Mouse (Mus musculus) cerebellum, adult (tissue): ENCODE measurements around the gene Nanp.
A peak's percentile ranks its signal among the peaks of the same experiment; 100 is the strongest.

ENCODE experiments used
- ATAC-seq: cut with Nextera tagmentation; 2 replicates; pipeline ENCODE4 v1.9.2; 2017; ENCODE audit warnings: mild to moderate bottlenecking, moderate library complexity, mixed read lengths; ENCODE audit not compliant: insufficient number of reproducible peaks, low FRiP score, low TSS enrichment

The Nanp gene

DNA sequence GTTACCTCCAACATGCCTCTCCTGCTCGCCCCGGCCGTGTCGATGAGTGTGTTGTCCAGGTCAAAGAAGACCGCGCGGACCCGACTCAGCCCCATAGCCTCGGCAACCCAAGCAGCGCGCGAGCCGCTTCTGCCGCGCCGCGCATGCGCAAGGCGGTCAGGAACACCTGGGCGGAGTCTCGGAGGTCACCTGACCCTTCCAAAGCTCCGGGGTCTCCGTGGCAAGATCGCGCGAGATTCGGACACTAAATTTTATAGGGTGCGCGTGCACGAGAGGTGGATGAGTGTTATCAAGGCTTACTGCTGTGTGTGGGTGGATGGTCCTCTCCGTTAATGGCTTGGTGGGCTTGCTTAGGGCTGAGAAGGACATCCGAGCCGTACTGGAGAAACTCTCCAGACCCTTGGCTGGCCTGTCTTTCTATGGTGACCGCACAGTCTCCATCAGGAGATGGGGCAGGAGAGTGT lies at the start of gene Nanp, which contains the start of gene Ninl:
TSS of gene Nanp (minus strand) at position 167 of the 464 bp plus-strand sequence.
TSS of gene Ninl (minus strand) at position 151 of the 464 bp plus-strand sequence.
- peak; percentile 95 for ATAC-seq

- no peak for ATAC-seq
These were observed 17.4 kb upstream of the Nanp start for GRCm38 (mm10) chr2:151056637-151057036.

DNA sequence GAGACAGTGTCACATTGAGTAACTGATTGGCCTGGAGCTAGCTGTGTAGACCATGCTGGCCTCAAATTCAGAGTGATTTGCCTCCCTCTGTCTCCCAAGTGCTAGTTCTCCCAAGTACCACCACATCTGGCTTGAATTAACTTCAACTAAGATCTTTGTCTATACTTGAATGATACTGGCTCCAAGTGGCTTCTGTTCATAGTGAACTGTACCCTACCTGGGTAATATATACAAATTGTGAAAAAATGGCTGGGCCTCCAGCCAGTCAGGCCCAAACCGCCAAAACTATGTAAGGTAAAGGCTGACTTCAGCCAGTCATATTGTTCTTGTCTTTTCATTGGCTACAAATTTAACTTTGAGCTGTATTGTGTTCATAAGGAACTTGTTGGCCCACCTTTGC lies 1.2 kb upstream of the Nanp start:
- no peak for ATAC-seq

DNA sequence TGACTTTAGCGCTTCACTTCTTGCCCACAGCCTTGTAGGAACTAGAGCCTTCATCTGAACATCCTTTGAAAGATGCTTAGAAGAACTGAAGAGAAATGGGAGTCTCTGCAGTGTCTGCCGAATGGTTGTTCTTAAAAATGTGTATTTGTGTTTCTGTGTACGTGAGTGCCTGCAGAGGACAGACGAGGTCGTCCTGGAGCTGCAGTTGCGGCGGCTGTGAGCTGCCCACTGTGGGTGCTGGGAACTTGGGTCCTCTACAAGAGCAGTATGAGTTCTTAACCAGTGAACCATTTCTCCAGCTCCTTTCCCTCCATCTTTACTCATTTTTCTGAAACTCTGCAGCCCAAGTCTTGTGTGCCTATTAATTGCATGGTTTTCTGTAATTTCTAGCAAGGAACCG lies 528 bp upstream of the Nanp start:
- peak; percentile 13; the same call in 1 of the 2 replicates for ATAC-seq

DNA sequence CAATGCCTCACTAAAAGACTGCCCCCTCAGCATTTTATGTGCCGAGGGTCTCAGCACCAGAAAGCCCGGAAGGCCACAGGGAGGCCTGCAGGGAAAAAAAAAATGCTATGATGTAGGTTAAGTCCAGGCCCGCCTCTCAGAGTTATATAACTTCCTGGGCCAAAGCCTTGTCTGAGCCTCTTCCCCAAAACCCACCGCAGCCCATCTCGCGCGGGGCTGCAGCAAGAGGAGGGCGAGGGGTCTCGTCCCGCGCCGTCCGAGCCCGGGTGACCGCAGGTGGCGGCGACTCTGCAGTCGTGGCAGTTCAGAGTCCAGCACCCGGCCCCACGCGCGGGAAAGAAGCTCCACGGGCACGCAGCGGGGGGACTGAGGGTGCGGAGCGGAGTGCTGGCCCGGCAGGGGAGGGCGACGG lies 381 bp downstream of the Nanp start:
- peak; percentile 76; the same call in 1 of the 2 replicates for ATAC-seq

- no peak for ATAC-seq
These were observed 1.2 kb downstream of the Nanp start for GRCm38 (mm10) chr2:151037876-151038552.

- no peak for ATAC-seq
These were observed 1.9 kb downstream of the Nanp start for GRCm38 (mm10) chr2:151037292-151037691.

DNA sequence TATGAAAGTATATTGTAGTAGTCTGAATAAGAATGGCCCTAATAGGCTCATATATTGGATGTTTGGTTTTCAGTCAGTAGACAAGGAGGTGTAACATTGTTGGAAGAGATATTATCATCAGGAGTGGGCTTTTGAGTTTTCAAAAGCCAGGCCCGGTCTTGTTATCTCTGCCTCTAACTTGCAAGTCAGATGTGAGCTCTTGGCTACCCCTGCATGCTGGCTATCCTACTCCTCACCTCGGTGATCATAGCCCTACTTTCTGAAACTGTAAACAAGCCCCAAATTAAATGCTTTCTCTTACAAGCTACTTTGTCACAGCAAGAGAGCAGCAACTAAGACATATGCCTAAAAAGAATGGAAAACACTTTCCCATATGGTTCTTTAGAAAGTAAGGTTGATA lies 2.5 kb downstream of the Nanp start:
- no peak for ATAC-seq

DNA sequence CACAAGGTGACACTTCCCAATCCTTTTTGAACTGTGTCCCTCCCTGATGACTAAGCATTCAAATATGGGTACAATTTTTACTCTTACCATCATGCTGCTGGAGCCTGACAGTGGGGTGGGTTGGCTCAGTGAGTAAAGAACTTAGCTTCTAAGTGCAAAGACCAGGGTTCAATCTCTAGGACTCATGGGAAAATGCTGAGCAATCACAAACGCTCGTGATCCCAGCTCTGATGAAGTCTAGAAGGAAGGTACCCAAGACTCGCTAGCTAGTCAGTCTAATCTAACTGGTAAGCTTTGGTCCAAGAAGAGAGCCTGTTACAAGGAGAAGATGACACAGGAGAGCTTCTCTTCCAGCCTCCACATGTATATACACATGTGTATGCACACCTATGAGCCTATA lies 4.8 kb downstream of the Nanp start:
- ATAC-seq = no peak

- no peak for ATAC-seq
These were observed 18.0 kb downstream of the Nanp start for GRCm38 (mm10) chr2:151021158-151021557.

GRCm38 (mm10) chr2:151015316-151015715 lies 23.9 kb downstream of the Nanp start:
- no peak for ATAC-seq

DNA sequence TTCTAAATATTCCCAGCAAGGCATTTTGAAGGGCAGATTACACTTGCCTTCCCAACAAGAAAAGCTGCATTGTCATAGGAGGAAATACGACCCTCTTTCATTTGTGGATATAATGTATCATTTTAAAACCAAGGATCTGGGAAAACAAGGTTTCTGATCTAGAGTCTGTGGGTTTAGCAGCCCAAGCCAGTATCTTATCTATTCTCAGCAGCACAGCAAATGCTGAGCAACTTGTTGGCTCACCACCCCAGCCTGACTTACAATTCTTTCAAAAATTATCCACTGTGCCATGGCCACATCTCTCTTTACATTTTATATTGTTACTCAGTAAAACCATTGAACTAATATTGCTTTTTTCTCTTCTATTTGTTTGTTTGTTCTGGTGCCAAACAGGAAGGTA lies 27.9 kb downstream of the Nanp start:
- ATAC-seq = no peak

DNA sequence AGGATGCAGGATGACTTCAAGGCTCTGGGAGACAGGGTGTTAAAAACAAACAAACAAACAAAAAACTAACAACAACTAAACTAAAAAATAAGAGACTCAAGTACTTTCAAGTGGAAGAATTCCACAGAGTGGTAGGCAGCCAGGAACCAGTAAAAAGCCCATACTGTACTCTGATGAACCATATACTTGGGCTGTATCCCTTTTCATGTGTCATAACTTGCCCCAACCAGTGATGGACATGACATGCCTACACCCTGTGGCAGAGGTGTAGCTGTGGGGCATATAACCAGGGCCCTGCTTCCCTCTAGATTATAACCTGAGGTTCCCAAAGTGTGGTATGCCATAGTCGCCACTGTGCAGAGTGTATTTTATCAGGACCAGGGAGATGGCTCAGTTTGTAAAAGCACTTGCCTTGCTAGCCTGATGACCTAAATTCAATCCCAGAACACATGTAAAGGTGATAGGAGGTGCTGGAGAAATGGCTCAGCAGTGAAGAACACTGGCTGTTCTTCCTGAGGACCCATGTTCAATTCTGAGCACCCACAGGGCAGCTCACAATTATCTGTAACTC lies 29.6 kb downstream of the Nanp start:
- no peak for ATAC-seq

- ATAC-seq = peak; percentile 79
These were observed 30.2 kb downstream of the Nanp start for GRCm38 (mm10) chr2:151008939-151009509.

GRCm38 (mm10) chr2:151008517-151008932 lies 30.7 kb downstream of the Nanp start:
- ATAC-seq = no peak

DNA sequence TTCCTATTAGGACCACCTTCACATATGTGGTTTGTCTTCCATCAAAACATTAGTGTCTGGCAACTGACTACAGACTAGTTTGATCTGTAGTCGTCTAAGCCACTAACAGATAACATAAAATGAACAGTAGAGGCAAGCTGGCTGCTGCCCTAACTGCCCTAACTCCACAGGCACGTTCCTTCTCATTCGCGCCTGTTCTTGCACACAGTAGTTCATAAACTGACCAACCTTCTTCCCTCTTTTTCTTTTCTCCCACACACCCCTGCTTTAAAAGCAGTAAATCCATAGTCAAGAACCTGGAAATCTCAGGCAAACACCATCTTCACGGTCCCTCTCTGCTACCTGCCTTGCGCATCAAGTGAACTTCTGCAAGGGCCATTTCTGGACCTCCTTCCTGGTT lies 31.2 kb downstream of the Nanp start:
- no peak for ATAC-seq

GRCm38 (mm10) chr2:151006281-151006945 lies 32.8 kb downstream of the Nanp start:
- ATAC-seq = no peak

- ATAC-seq = no peak
These were observed 34.8 kb downstream of the Nanp start for GRCm38 (mm10) chr2:151004390-151004789.

- ATAC-seq = no peak
These were observed 35.4 kb downstream of the Nanp start for GRCm38 (mm10) chr2:151003796-151004195.

- ATAC-seq = no peak
These were observed 37.5 kb downstream of the Nanp start for GRCm38 (mm10) chr2:151001619-151002175.
